Mouse (Mus musculus) ES-E14 (cell line): Measurements from ENCODE around the gene Rbm3.

Experiments used
- MAFK ChIP-seq: IDR thresholded peaks from 2 replicates; pipeline ENCODE4 v1.6.1; 2014; ENCODE audit warnings: mild to moderate bottlenecking, low read depth, low read length, inconsistent platforms; ENCODE audit not compliant: insufficient read depth
- ZNF384 ChIP-seq: IDR thresholded peaks from 2 replicates; pipeline ENCODE4 v1.6.1; 2012; ENCODE audit warnings: low read depth, low read length, inconsistent platforms

GRCm38 (mm10) chrX:8131393-8131792, 14.3 kb downstream of the Rbm3 start:
- no peak for TF ChIP-seq MAFK
- no peak for TF ChIP-seq ZNF384
